Mouse (Mus musculus): Measurements from ENCODE around the gene Bard1.

DNA sequence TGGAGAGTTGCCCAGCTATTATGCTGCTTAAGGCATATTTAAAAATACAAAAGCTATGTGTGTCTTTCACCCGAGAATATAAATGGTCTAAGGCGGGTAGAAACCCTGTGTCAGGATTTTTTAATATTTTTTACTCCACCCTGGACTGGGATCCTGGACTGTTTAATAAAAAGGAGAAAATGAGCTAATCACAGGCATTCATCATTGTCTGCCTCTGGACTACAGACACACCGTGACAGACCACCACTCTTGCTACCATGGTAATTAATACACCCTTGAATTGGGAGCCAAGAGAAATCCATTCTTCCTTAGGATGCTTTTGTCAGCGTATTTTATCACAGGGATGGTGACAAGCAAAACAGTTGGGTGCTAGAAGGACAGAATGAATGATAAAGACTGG is 14.3 kb upstream of the Bard1 start:
- TF ChIP-seq CTCF (IDR thresholded peaks at IDR 0.05; ENCODE audit: extremely low read depth, insufficient read depth, low read length) (no peak), POLR2A (IDR thresholded peaks at IDR 0.05; ENCODE audit: extremely low read depth, insufficient read depth, low read length) (no peak)
